Mouse (Mus musculus): Measurements from ENCODE around the gene Cldn15. TPM values are rescaled to one million over a fixed set of nuclear protein-coding genes. Genes with fewer than 3 reads are reported as not detected.
A peak's percentile ranks its signal among the peaks of the same experiment; 100 is the strongest.
"Not testable (repeated sequence)": the region's sequence is repeated elsewhere in the genome, so short reads cannot be mapped to it uniquely, and the experiment has no call there.

Gene Cldn15
- total RNA-seq (2021) = 10 to 100 TPM; 10.7 to 13.6 TPM
- long read RNA-seq, experiment 1, transcript Cldn15-201 (5 exons, 1,850 nt) = major isoform, 19 of 22 reads
- long read RNA-seq, experiment 1, partial matches to known transcripts = 1 of 22 reads
- long read RNA-seq, experiment 1, other reads (novel, unspliced or antisense) = 2 of 22 reads
- long read RNA-seq, experiment 2, transcript Cldn15-201 (5 exons, 1,850 nt) = major isoform, 5 of 6 reads
- long read RNA-seq, experiment 2, partial matches to known transcripts = 0 of 6 reads
- long read RNA-seq, experiment 2, other reads (novel, unspliced or antisense) = 1 of 6 reads

DNA sequence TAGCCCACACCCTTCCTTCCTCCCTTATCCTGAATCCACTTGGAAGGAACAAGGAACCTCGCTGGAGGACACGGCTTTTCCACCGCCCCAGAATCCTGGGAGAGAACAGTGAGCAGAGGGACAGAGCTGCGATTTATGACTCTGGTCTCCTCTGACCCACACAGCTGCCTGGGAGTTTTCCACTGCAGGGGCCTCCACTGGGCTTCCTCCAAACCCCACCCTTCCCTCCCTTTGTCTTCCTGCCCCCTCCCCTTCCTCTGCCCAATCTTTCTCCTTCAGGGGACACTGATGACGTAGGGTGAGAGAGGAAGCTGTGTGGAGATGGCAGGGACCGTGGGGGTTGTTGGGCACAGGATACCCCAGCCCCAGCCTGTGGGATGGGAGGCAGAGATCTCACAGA is at the start of gene Cldn15:
Gene Cldn15, plus strand, starts transcription at position 286 of the 400 bp plus-strand sequence.
- DNase-seq = peak; percentile 52

DNA sequence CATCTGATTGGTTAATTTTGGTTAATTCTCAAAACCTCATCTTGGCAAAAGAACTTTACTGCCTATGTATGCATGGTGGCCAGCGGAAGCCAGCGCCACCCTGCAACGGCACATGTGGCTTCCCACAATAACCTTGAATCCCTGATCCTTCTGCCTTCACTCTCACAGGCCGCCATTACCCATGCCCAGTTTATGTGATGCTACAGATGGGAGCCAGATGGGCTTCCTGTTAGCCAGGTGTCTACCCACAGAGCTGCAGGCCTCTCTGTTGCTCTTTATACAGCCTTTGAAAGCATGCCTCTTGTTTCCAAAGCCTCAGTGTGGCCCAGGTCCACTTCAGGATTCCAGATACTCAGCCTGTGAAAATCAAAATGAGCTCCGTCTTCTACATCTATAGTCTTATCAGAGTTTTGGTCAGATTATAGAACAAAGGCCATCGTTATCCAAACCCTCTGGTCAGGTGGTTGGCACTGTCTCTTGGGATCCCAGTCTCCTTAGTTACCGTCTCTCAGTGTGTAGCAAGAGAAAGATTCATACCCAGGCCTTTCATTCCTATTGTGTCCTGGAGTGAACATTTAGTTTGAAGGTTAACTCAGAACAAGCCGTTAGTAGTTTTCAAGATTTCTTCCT is 48.7 kb upstream of the Cldn15 start:
- DNase-seq = no peak

- peak; percentile 73 for DNase-seq
These were observed 47.6 kb upstream of the Cldn15 start for GRCm38 (mm10) chr5:136918655-136919472.

DNA sequence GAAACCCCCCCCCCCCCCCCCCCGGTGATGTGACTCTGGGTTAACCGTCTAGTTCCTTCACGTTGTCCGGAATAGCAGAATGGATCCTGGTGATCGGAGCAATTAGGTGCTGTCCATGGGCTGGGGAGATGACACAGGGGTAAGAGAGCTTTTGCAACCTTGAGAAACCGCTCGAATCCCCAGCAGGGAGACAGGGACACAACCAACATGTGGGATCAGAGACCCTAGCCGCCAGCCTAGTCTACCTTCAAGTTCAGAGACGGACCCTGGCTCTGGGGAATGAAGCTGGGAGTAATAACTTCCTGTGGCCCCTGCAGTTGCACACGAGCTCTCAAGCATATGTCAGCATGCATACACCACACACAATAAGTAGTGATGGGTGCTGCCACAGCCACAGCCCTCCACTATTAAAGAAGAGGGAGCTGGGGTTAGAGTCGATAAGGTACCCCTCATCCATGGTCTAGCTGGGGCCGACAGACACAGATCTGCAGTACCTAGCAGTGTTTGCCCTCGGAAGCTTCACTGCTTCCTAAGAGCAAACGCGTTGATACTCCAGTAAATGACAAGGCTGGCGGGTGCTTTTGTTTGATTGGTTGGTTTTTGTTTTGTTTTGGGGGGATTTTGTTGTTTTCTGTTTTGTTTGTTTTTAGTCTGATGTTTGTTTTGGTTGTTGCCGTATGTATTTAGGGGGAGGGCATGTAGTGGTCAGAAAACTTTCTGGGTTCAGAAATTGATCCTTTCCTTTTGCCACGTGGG is 46.7 kb upstream of the Cldn15 start:
- no peak for DNase-seq

- no peak for DNase-seq
These were observed 43.6 kb upstream of the Cldn15 start for GRCm38 (mm10) chr5:136922830-136923229.

GRCm38 (mm10) chr5:136923751-136924478 is 42.5 kb upstream of the Cldn15 start:
- DNase-seq = no peak

- DNase-seq = peak; percentile 91
These were observed 37.3 kb upstream of the Cldn15 start for GRCm38 (mm10) chr5:136929073-136929472.

GRCm38 (mm10) chr5:136931896-136932295 is 34.5 kb upstream of the Cldn15 start:
- no peak for DNase-seq

DNA sequence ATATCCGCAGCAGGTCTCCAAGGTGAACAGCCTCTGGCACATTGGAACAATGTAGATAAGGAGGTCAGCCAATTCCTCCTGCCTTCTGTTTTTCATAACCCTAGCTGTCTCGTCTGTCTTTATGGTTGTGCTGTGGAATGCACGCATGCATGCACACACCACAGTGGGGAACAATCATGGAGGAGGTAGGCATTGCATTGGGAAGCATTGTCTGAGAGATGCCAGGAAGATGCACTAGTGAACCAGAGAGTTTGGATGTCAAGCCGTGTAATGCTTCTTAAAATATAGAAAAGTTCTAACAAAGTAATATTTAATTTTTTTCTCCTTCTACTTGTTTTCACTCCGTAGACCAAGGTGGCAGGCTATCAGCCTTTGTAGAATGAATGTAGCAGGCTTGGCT is 33.5 kb upstream of the Cldn15 start:
- no peak for DNase-seq

- no peak for DNase-seq
These were observed 32.5 kb upstream of the Cldn15 start for GRCm38 (mm10) chr5:136933930-136934329.

DNA sequence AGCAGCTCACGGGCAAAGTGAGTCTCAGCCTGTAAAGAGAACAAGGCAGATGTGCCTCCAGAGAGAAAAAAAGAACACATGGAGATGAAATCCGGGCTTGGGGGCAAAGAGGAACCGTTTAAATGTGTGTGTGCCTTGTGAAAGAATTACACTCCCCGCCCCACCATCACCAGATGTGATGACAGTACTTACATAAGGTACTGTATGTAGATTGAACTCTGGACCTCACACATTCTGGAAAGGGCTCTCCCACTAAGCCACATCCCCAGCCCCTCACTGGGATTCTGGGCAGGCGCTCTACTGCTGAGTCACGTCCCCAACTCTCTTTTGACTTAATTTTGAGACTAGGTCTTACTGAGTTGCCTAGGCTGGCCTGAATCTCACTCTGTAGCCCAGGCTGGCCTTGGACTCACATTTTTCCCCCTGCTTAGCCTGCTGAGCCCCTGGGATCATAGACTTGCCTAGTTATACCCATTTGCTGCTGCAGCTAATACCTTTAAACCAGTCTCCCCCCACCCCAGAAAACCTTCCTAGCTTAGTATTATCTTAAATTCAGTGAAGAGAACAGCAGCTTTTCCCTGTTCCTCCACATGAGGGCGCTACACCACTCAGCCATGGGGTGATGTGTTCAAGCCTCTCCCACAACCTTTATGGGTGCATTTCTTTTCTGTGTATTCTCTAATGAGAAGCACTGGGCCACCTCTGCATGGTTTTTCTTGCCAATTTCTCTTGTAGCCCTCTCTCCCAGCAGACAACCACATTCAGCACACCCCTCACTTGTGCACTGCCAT is 30.3 kb upstream of the Cldn15 start:
- no peak for DNase-seq

GRCm38 (mm10) chr5:136936750-136937149 is 29.7 kb upstream of the Cldn15 start:
- no peak for DNase-seq

DNA sequence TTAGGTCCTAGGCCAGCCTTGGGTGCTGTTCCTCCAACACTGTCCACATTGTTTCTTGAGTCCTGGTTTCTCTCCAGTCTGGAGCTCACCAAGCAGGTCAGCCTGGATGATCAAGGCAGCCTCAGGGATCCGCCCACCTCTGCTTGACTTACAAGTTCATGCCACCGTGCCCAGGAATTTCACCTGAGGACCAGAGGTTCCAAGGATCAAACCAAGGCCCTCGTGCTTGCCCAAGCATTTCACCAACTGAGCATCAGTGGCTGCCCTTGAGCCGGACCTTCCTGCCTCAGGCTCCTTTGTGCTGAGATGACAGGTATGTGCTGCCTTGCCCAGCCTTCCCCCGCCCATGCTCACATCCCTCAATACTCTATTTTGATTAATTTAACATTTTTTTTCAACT is 28.8 kb upstream of the Cldn15 start:
- no peak for DNase-seq

- no peak for DNase-seq
These were observed 27.1 kb upstream of the Cldn15 start for GRCm38 (mm10) chr5:136939284-136939683.

GRCm38 (mm10) chr5:136940029-136940428 is 26.4 kb upstream of the Cldn15 start:
- DNase-seq = not testable (repeated sequence)

DNA sequence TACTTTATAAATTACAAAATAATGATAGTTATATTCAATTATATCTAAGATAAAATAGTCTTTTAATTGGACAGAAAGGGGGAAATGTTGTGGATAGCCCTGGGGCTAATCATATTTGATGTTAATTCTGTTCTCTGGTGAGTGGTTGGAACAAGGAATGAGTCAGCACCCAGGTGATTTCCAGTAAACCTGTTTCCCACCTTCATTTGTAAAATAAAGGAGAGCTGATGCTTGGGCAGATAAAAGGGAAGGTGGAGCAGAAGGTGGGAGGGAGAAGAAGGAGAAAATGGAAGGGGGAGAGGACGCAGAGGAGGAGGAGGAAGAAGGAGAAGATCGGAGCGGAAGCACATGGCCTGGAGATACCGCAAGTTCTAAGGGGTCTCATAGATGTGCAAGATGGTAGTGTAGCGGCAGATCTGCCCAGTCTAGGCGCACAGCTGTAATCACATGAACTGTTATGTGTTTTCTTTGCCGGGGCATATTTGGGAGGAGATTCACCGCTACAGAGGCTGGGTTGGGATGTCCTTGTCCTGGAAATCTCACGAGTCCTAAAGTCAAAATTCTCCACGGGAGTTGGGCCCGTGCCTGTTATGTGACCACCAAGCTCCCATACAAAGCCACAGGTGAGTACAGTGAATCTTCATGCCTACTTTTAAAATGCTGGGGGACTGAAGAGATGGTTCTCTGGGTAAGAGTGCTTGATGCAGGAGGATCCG is 25.4 kb upstream of the Cldn15 start:
- no peak for DNase-seq

DNA sequence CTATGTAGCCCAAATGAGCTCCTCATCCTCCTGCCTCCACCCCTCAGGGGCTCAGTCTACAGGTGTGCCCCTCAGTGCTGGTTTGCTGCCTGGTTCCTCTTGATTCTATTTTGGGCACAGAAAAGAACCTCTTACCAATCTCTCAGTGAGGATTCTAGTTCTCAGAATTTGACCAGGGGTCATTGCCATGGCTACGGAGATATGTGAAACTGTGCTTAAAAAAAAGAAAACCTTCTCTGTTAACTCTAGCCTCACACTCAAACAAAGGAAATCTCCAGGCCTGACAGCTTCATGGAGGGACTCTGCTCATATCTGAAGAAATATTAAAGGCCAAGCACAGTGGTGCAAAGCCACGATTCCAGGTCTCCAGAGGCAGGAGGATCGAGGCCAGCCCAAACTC is 23.6 kb upstream of the Cldn15 start:
- DNase-seq = no peak

DNA sequence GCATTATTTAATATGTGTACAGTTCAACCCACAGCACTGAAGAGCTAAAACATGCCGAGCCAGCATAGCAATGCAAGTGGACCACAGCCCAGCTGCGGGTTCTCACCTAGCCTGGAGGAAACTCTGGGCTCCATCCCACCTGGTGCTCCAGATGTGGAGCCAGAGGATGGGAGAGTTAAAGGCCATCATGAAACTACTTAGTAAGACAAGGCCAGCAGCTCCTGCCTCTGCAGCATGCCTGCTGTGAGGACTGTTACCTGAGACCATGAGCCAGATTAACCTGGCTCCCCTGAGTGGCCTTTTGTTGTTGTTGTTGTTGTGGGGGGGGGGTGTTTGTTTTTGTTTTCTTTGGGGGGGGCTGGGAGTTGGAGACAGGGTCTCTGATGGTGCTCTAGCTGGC is 23.0 kb upstream of the Cldn15 start:
- no peak for DNase-seq

DNA sequence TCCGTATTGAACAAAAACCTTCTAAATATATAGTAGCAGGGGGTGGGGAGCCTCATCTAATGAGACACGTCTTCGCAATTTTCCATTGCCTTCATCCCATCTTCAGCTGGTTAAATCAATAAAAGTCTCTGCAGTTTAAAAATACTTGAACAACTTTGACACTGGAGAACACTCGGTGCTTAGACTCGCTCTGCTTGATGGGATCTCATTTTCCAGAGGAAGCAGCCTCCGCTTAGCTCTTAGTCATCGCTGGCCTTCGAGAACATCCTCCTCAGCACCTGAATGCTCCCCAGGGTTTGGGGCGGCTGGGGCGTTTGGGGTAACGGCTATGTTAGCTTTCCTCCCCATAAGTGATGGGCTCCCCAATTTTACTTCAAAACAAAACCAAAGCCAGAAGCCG is 21.3 kb upstream of the Cldn15 start:
- no peak for DNase-seq

DNA sequence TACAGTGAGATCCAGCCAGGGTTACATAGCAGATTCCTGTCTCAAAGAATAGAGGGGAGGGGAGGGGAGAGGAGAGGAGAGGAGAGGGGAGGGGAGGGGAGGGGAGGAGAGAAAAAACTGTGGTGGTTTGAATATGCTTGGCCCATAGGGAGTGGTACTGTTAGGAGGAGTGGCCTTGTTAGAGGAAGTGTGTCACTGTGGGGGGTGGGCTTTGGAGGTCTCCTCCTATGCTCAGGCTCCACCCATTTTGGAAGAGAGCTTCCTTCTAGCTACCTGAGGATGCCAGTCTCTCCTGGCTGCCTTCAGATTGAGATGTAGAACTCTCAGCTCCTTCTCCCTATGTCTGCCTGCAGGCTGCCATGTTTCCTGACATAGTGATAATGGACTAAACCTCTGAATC is 18.5 kb upstream of the Cldn15 start:
- DNase-seq = no peak
